In genomic region chr16:57419332-57419731, GRCm38 (mm10) we compare ENCODE assay signal across 8 mouse cellular contexts.
A peak's percentile ranks its signal among the peaks of the same experiment; 100 is the strongest.
DNase-seq lines count a peak whose midpoint lies in the region; ATAC-seq and TF ChIP-seq lines count a peak whose summit lies in the region.
"Had no signal": no experiment of that assay in that cellular context is flagged by ENCODE, and none has a peak within 500 bp of the region (broad histone marks: within the 10 kb centered on the region; RNA-seq: fewer than 3 reads in every experiment).

No protein-coding gene starts in this region.

- H3K36me3 ChIP-seq in lung, embryonic 15.5 days: no peaks in the 10 kb centered on the region
- H3K36me3 ChIP-seq in heart, embryonic 14.5 days (ENCODE audit: control insufficient read depth, insufficient read depth, low read length): no peaks in the 10 kb centered on the region
- no peaks in the 10 kb centered on the region for H3K36me3 ChIP-seq in myocyte (ENCODE audit: control insufficient read depth, insufficient read depth)
- H3K36me3 ChIP-seq: neural tube, embryonic 12.5 days had no signal

- H3K27ac ChIP-seq in lung, embryonic 15.5 days: peak overlapping the region; percentile 41; the same call in 1 of the 2 replicates
- peak overlapping the region; percentile 85 for H3K27ac ChIP-seq in embryonic fibroblast, embryonic 13.5 days (ENCODE audit: insufficient read depth, low read length)
- H3K27ac ChIP-seq in heart, embryonic 14.5 days (replicated peaks in 1 of 2; ENCODE audit: control insufficient read depth in 1 of 2, insufficient read depth in 1 of 2, low read depth in 2 of 2, low read length in 2 of 2): peak overlapping the region; percentile 64 to 66; a peak in 3 of 4 replicates
- H3K27ac ChIP-seq: neural tube, embryonic 12.5 days had no signal

- peak overlapping the region; percentile 27 for H3ac ChIP-seq in myocyte (ENCODE audit: control insufficient read depth, insufficient read length)

- no peak overlapping the region for H3K4me2 ChIP-seq in lung, embryonic 15.5 days
- H3K4me2 ChIP-seq in heart, embryonic 14.5 days (ENCODE audit: low read length): no peak overlapping the region
- H3K4me2 ChIP-seq in myocyte (ENCODE audit: low read depth): peak overlapping the region; percentile 65
- H3K4me2 ChIP-seq: neural tube, embryonic 12.5 days had no signal

- H3K27me3 ChIP-seq in lung, embryonic 15.5 days: no peaks in the 10 kb centered on the region
- H3K27me3 ChIP-seq in heart, embryonic 14.5 days (ENCODE audit: control insufficient read depth, insufficient read depth, low read length): no peaks in the 10 kb centered on the region
- H3K27me3 ChIP-seq in myocyte (ENCODE audit: control insufficient read depth, insufficient read depth, insufficient read length): no peaks in the 10 kb centered on the region
- H3K27me3 ChIP-seq: neural tube, embryonic 12.5 days had no signal

- no peaks in the 10 kb centered on the region for H3K9me3 ChIP-seq in lung, embryonic 15.5 days
- H3K9me3 ChIP-seq in heart, embryonic 14.5 days (ENCODE audit: control insufficient read depth, low read length): peaks cover 6% of the 10 kb centered on the region
- H3K9me3 ChIP-seq: neural tube, embryonic 12.5 days had no signal

- TF ChIP-seq CTCF in embryonic fibroblast, embryonic 13.5 days (IDR thresholded peaks at IDR 0.05; ENCODE audit: borderline replicate concordance, insufficient read depth, low read length): no peak

- no peak for ATAC-seq in lung, embryonic 15.5 days (ENCODE audit: borderline replicate concordance, extremely low read depth, low FRiP score, low TSS enrichment)
- ATAC-seq in heart, embryonic 14.5 days (ENCODE audit: insufficient number of reproducible peaks, insufficient read depth, low FRiP score, low read depth): peak; percentile 83
- no peak for ATAC-seq in cerebellum, adult (ENCODE audit: insufficient number of reproducible peaks, low FRiP score, low TSS enrichment)

- H3K4me1 ChIP-seq in lung, embryonic 15.5 days: peaks cover 47% of the 10 kb centered on the region
- H3K4me1 ChIP-seq in embryonic fibroblast, embryonic 13.5 days (ENCODE audit: control insufficient read depth, insufficient read depth, low read length): peaks cover 34% of the 10 kb centered on the region
- H3K4me1 ChIP-seq in heart, embryonic 14.5 days (ENCODE audit: control insufficient read depth in 2 of 2, insufficient read depth in 2 of 2, low read length in 2 of 2): peaks cover 13 to 40% of the 10 kb centered on the region in 2 experiments

- DNase-seq in lung, postnatal 25 days (ENCODE audit: low spot score): no peak
- no peak for DNase-seq in right cerebral cortex, postnatal 4 days

- no peak overlapping the region for H3K4me3 ChIP-seq in lung, embryonic 15.5 days
- H3K4me3 ChIP-seq in embryonic fibroblast, embryonic 13.5 days (ENCODE audit: insufficient read depth, low read length): no peak overlapping the region
- no peak overlapping the region for H3K4me3 ChIP-seq in heart, embryonic 14.5 days (ENCODE audit: control insufficient read depth in 1 of 2, insufficient read depth in 1 of 2, low read depth in 1 of 2, low read length in 2 of 2)
- H3K4me3 ChIP-seq in myocyte: no peak overlapping the region
- H3K4me3 ChIP-seq: neural tube, embryonic 12.5 days had no signal

- TF ChIP-seq POLR2A in embryonic fibroblast, embryonic 13.5 days (IDR thresholded peaks at IDR 0.05; ENCODE audit: low read depth, low read length): peak; percentile 36; the same call in 1 of the 2 replicates
- TF ChIP-seq POLR2A in myocyte (IDR thresholded peaks at IDR 0.05; ENCODE audit: insufficient read length, low read depth): peak; percentile 47

- H3K9ac ChIP-seq in lung, embryonic 15.5 days: no peak overlapping the region
- H3K9ac ChIP-seq in heart, embryonic 14.5 days (ENCODE audit: low read length): peak overlapping the region; percentile 34; the same call in 1 of the 2 replicates
- H3K9ac ChIP-seq: neural tube, embryonic 12.5 days had no signal

- WGBS in lung, embryonic 15.5 days: 41% methylated on average over 5 of the region's 5 CpGs
- WGBS in heart, embryonic 14.5 days: 15% methylated on average over 5 of the region's 5 CpGs

- H3K79me2 ChIP-seq in myocyte (ENCODE audit: control insufficient read depth, insufficient read depth): no peaks in the 10 kb centered on the region

TF ChIP-seq in myocyte, 11 proteins besides CTCF, POLR2A, EP300 and RAD21:
- TF ChIP-seq TCF12 (IDR thresholded peaks at IDR 0.05; ENCODE audit: insufficient read depth, poor library complexity, severe bottlenecking): no peak
